Mouse (Mus musculus) embryonic facial prominence, embryonic 13.5 days (tissue): ENCODE results near the gene Ebf4. TPM values are rescaled to one million over a fixed set of nuclear protein-coding genes. Genes with fewer than 3 reads are reported as not detected.

Experiments
- ATAC-seq: fragments of 200-750 bp; cut with Nextera tagmentation; 2 replicates; pipeline ENCODE4 v1.8.0; 2017; ENCODE audit warnings: low read depth; ENCODE audit not compliant: insufficient number of reproducible peaks, insufficient read depth, low FRiP score, low TSS enrichment
- H3K27ac ChIP-seq: fragments of 300-500 bp; sonication (generic); 2 replicates; pipeline ENCODE4 v1.5.1; 2015; ENCODE audit warnings: moderate library complexity, mild to moderate bottlenecking, inconsistent platforms
- H3K27me3 ChIP-seq: fragments of 300-500 bp; sonication (generic); 2 replicates; pipeline ENCODE4 v1.6.1; 2015; ENCODE audit warnings: mild to moderate bottlenecking, inconsistent platforms
- H3K36me3 ChIP-seq: fragments of 300-500 bp; sonication (generic); 2 replicates; pipeline ENCODE4 v1.6.1; 2015; ENCODE audit warnings: mild to moderate bottlenecking, inconsistent platforms
- H3K4me1 ChIP-seq: fragments of 300-500 bp; sonication (generic); 2 replicates; pipeline ENCODE4 v1.6.1; 2015; ENCODE audit warnings: inconsistent platforms
- H3K4me2 ChIP-seq: fragments of 300-500 bp; sonication (generic); 2 replicates; pipeline ENCODE4 v1.6.1; 2015; ENCODE audit warnings: moderate library complexity, mild to moderate bottlenecking, inconsistent platforms
- H3K4me3 ChIP-seq: fragments of 300-500 bp; sonication (generic); 2 replicates; pipeline ENCODE4 v1.5.1; 2015; ENCODE audit warnings: mild to moderate bottlenecking, inconsistent platforms
- H3K9ac ChIP-seq: fragments of 300-500 bp; sonication (generic); 2 replicates; pipeline ENCODE4 v1.6.1; 2015; ENCODE audit warnings: mild to moderate bottlenecking, inconsistent platforms
- H3K9me3 ChIP-seq: fragments of 300-500 bp; sonication (generic); 2 replicates; pipeline ENCODE4 v1.6.1; 2016; ENCODE audit warnings: inconsistent platforms
- WGBS: fragments of 180-500 bp; shearing (Covaris S2); methylation state at CpG from one replicate; pipeline ENCODE4 v1.1.7; 2015; ENCODE audit warnings: mixed read lengths; 5-methylcytosine and 5-hydroxymethylcytosine counted together
- polyA plus RNA-seq: library from polyadenylated mRNA; unstranded; fragments of >200 nt; fragmentation: Nextera tagmentation; extraction: Ambion mirVana; gene quantifications from 2 replicates; pipeline ENCODE4 v1.2.1, GENCODE M21; 2015

Gene Ebf4
- polyA plus RNA-seq, 1 experiment from 2014 or later = 3.9 TPM

DNA sequence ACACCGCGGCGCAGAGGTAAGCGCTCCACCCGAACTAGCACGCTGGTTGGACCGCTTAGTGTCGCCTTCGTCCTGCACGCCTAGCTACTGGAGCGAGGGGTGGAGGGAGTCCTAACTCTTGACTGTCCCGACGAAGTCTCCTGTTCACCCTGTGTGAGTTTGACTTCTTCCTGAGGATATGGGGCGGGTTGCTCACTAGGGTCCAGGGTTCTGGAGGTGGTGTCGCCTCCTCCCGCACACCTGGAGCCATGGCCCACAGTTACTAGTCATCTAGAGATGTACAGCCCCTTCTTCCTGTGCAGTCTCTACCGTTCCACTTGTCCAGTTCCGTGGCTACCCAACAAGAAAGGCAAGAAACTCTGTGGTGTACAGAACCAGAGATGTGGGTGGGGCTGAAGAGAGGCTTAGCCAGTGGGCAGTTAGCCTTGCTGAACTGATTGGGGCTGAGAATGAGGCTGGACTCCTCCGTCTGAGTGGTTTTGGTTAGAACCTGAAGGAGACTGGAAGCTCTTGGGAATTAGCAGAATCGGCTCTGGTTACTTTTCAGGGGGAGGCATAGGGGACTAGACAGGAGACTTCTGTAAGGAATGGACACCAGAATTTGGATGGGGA, 1.3 kb downstream of the Ebf4 start:
- 2% methylated on average over 20 of the region's 20 CpGs for WGBS
- no peak for ATAC-seq
- peak overlapping the region; percentile 76 for H3K4me2 ChIP-seq
- H3K9ac ChIP-seq = peak overlapping the region; percentile 84
- no peaks in the 10 kb centered on the region for H3K9me3 ChIP-seq
- peaks cover 22% of the 10 kb centered on the region for H3K36me3 ChIP-seq
- H3K4me1 ChIP-seq = peaks cover 45% of the 10 kb centered on the region
- H3K27me3 ChIP-seq = peaks cover 14% of the 10 kb centered on the region
- peak overlapping the region; percentile 72; the same call in 1 of the 2 replicates for H3K27ac ChIP-seq
- peak overlapping the region; percentile 69 for H3K4me3 ChIP-seq

DNA sequence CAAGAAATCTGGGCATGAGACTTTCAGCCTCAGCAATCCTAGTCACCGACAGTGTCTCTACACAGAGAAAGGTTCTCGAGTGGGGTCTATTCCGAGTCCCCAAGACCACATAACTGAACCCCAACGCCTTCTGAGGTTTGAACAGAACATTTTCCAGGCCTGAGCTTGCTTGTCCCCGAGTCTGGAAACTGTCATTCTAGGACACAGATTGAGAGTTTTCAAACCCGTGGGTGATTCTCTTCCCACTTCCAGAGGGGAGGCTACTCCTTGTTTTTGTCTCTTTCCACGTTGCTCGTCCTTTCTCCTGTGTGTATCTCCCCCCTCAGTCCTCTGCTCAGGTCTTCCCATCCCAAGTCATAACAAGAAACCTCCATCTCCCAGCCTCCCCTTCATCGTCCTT, 2.6 kb downstream of the Ebf4 start:
- Histone ChIP-seq H3K9ac (no peak overlapping the region), H3K27me3 (peaks cover 14% of the 10 kb centered on the region), H3K27ac (no peak overlapping the region), H3K4me1 (peaks cover 41% of the 10 kb centered on the region), H3K36me3 (peaks cover 22% of the 10 kb centered on the region), H3K4me3 (no peak overlapping the region), H3K9me3 (no peaks in the 10 kb centered on the region), H3K4me2 (peak overlapping the region; percentile 76; the same call in 1 of the 2 replicates)
- no peak for ATAC-seq
- 79% methylated on average over 9 of the region's 9 CpGs for WGBS

DNA sequence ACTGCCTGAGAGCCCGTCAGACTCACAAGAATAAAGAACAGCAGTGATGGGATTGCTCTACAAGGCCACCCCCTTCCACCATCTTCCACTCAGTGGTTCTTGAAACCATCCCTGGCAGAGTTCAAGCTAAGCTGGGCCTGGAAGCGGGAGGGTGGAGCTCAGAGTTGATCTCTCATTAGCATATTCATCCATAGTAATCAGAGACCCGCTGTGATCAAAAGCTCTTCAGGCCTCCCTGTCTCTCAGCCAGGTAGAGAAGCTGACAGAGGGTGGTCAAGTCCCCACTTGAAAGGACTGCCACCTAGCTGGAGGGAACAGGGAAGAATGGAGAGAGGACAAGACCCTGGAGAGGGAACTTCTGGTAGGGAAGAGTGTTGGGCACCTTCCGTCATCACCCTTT, 8.0 kb downstream of the Ebf4 start:
- 49% methylated on average over 4 of the region's 4 CpGs for WGBS

GRCm38 (mm10) chr2:130327057-130327456, 32.1 kb downstream of the Ebf4 start:
- no peak for ATAC-seq
- Histone ChIP-seq H3K4me3 (no peak overlapping the region), H3K4me2 (no peak overlapping the region), H3K27me3 (no peaks in the 10 kb centered on the region), H3K36me3 (no peaks in the 10 kb centered on the region), H3K4me1 (no peaks in the 10 kb centered on the region), H3K27ac (no peak overlapping the region), H3K9ac (no peak overlapping the region), H3K9me3 (no peaks in the 10 kb centered on the region)
- 68% methylated on average over 1 of the region's 1 CpGs for WGBS

More for the DNA sequence above, 8.0 kb downstream of the Ebf4 start:
- H3K9ac ChIP-seq = no peak overlapping the region
- no peak overlapping the region for H3K27ac ChIP-seq
- H3K9me3 ChIP-seq = no peaks in the 10 kb centered on the region
- no peak overlapping the region for H3K4me2 ChIP-seq
- H3K27me3 ChIP-seq = 0 out of 2 replicates have a peak, but pooled peaks cover under 1% of the 10 kb centered on the region
- no peak overlapping the region for H3K4me3 ChIP-seq
- peaks cover 68% of the 10 kb centered on the region for H3K36me3 ChIP-seq
- no peak for ATAC-seq
- 0 out of 2 replicates have a peak, but pooled peaks cover 4% of the 10 kb centered on the region for H3K4me1 ChIP-seq

DNA sequence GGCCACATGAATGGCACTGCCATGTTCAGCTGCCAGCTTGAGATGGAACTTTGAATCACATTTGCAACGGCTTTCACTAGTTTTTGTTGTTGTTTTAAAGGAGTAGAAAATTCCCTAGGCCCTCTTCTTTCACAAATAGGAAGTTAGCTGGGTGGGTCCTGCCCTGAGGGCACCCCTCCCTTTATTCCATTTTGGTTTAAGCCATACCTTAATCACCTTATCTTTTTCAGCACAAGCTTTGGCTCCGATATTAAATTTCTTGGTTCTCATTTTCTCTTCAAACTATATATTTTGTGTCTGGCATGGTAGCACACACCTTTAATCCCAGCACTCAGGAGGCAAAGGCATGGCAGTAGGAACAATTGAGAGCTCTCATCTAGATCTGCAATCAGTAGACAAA, 34.5 kb downstream of the Ebf4 start:
- Histone ChIP-seq H3K4me3 (no peak overlapping the region), H3K27ac (no peak overlapping the region), H3K27me3 (no peaks in the 10 kb centered on the region), H3K9ac (no peak overlapping the region), H3K4me2 (no peak overlapping the region), H3K4me1 (no peaks in the 10 kb centered on the region), H3K36me3 (no peaks in the 10 kb centered on the region), H3K9me3 (no peaks in the 10 kb centered on the region)
- WGBS = 88% methylated on average over 2 of the region's 2 CpGs
- no peak for ATAC-seq

DNA sequence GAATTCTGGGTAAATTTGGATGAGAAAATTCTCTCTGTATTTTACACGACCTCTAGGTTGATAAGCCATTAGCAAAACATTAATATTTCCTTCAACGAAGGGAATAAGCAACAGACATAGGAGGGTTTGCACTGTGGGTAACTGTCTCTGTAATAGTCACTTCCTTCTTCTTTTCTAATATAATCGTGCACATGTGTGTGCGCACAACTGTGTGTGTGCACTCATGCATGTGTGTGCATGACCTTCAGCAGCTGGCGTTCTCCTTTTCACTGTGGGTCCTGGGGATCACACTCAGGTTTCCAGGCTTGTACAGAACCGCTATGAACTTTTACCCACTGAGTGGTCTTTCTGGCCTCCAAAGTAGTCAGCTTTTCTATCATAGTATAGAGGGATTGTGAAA, 40.1 kb downstream of the Ebf4 start:
- WGBS = 85% methylated on average over 6 of the region's 6 CpGs
- Histone ChIP-seq H3K27me3 (no peaks in the 10 kb centered on the region), H3K4me1 (no peaks in the 10 kb centered on the region), H3K36me3 (no peaks in the 10 kb centered on the region), H3K4me3 (no peak overlapping the region), H3K9me3 (no peaks in the 10 kb centered on the region), H3K9ac (no peak overlapping the region), H3K4me2 (no peak overlapping the region), H3K27ac (no peak overlapping the region)
- ATAC-seq = no peak

GRCm38 (mm10) chr2:130340464-130341219, 45.7 kb downstream of the Ebf4 start:
- no peaks in the 10 kb centered on the region for H3K4me1 ChIP-seq
- H3K4me2 ChIP-seq = no peak overlapping the region
- H3K27ac ChIP-seq = no peak overlapping the region
- no peaks in the 10 kb centered on the region for H3K27me3 ChIP-seq
- H3K9ac ChIP-seq = no peak overlapping the region
- WGBS = 81% methylated on average over 8 of the region's 8 CpGs
- H3K9me3 ChIP-seq = no peaks in the 10 kb centered on the region
- no peak overlapping the region for H3K4me3 ChIP-seq
- H3K36me3 ChIP-seq = 0 out of 2 replicates have a peak, but pooled peaks cover 3% of the 10 kb centered on the region
- ATAC-seq = no peak

DNA sequence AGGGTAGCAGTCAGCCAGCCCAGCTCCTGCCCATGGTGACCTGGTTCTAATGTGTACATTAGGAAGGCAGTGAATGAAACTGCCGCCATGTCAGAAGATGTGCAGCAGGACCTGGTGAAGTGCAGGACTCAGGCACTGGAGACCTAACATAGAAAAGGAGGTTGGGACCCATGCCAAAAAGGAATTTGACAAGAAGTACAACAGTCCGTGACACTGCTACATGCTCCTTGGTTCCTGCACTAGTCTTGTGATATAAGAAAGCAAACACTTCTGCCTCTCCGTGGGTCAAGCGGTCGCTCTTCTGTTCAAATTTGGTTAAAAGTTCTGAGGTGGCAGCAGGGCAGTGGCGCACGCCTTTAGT, 46.2 kb downstream of the Ebf4 start:
- 85% methylated on average over 7 of the region's 7 CpGs for WGBS
- no peak overlapping the region for H3K4me3 ChIP-seq
- 0 out of 2 replicates have a peak, but pooled peaks cover 3% of the 10 kb centered on the region for H3K36me3 ChIP-seq
- no peaks in the 10 kb centered on the region for H3K9me3 ChIP-seq
- H3K27ac ChIP-seq = no peak overlapping the region
- no peaks in the 10 kb centered on the region for H3K4me1 ChIP-seq
- H3K27me3 ChIP-seq = no peaks in the 10 kb centered on the region
- H3K9ac ChIP-seq = no peak overlapping the region
- ATAC-seq = no peak
- H3K4me2 ChIP-seq = no peak overlapping the region

GRCm38 (mm10) chr2:130350376-130350775, 55.4 kb downstream of the Ebf4 start:
- no peaks in the 10 kb centered on the region for H3K9me3 ChIP-seq
- H3K27ac ChIP-seq = no peak overlapping the region
- peaks cover 5% of the 10 kb centered on the region; the same call in 1 of the 2 replicates for H3K27me3 ChIP-seq
- no peaks in the 10 kb centered on the region; the same call in 1 of the 2 replicates for H3K36me3 ChIP-seq
- ATAC-seq = no peak
- H3K4me3 ChIP-seq = no peak overlapping the region
- no peak overlapping the region for H3K4me2 ChIP-seq
- 89% methylated on average over 3 of the region's 3 CpGs for WGBS
- H3K4me1 ChIP-seq = no peaks in the 10 kb centered on the region
- no peak overlapping the region for H3K9ac ChIP-seq

GRCm38 (mm10) chr2:130351758-130352339, 56.9 kb downstream of the Ebf4 start:
- 49% methylated on average over 5 of the region's 5 CpGs for WGBS
- no peak for ATAC-seq
- Histone ChIP-seq H3K27ac (no peak overlapping the region), H3K9ac (no peak overlapping the region), H3K9me3 (no peaks in the 10 kb centered on the region), H3K4me3 (no peak overlapping the region), H3K4me2 (no peak overlapping the region), H3K27me3 (peaks cover 8% of the 10 kb centered on the region), H3K4me1 (no peaks in the 10 kb centered on the region), H3K36me3 (no peaks in the 10 kb centered on the region; the same call in 1 of the 2 replicates)

GRCm38 (mm10) chr2:130353411-130353810, 58.4 kb downstream of the Ebf4 start:
- Histone ChIP-seq H3K4me1 (no peaks in the 10 kb centered on the region), H3K36me3 (no peaks in the 10 kb centered on the region; the same call in 1 of the 2 replicates), H3K9me3 (no peaks in the 10 kb centered on the region), H3K9ac (no peak overlapping the region), H3K4me2 (no peak overlapping the region), H3K27me3 (peaks cover 20% of the 10 kb centered on the region), H3K27ac (no peak overlapping the region), H3K4me3 (no peak overlapping the region)
- no peak for ATAC-seq
- 89% methylated on average over 8 of the region's 8 CpGs for WGBS

- Histone ChIP-seq H3K9me3 (no peaks in the 10 kb centered on the region), H3K27ac (no peak overlapping the region), H3K4me1 (no peaks in the 10 kb centered on the region), H3K27me3 (peaks cover 25% of the 10 kb centered on the region), H3K36me3 (no peaks in the 10 kb centered on the region; the same call in 1 of the 2 replicates), H3K4me3 (no peak overlapping the region), H3K4me2 (no peak overlapping the region), H3K9ac (no peak overlapping the region)
- no peak for ATAC-seq
- WGBS = 44% methylated on average over 3 of the region's 3 CpGs
These were observed 58.9 kb downstream of the Ebf4 start for GRCm38 (mm10) chr2:130353889-130354288.
